Mouse (Mus musculus) left cerebral cortex, adult 11 months (tissue): ENCODE results near the gene Gba2.
"Not testable (repeated sequence)": the region's sequence is repeated elsewhere in the genome, so short reads cannot be mapped to it uniquely, and the experiment has no call there.

Experiments
- DNase-seq: peaks from one replicate; pipeline ENCODE4 v3.0.0; 2022; ENCODE audit warnings: low spot score

The Gba2 gene

DNA sequence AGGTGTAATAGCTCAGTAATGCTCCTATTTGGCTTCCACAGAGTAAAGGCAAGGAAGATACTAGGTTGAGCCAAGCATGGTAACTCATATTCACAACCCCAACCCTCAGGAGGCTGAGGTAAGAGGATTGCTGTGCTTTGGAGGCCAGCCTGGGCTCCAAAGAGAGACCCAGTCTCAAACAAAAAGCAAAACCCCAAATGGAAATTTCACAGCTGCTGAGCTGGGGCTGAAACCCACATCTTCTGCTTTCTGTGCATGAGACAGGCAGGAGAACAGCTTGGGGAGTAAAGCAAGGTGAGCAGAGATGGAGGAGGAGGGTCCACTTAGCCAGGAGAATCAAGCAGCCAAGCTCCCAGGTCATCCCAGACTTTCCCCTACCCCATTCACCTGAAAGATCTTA is 24.8 kb downstream of the Gba2 start:
- no peak for DNase-seq

DNA sequence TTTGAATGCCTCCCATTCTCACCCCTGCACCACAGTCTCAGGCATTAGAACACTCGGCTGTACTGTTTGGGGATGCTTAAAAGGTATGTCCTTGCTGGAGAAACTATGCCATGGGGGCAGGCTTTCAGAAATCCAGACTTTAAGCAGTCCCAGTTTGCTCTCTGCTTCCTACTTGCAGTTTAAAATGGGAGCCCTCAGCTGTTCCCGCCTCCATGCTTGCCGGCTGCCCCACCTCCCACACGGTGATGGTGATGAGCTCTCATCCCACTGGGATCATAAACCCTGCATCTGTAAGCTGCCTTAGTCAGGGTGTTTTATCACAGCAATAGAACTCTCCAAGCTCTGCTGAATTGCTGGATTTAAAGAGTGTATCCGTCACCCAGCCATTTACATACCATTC is 26.2 kb downstream of the Gba2 start:
- DNase-seq: peak; percentile 50

DNA sequence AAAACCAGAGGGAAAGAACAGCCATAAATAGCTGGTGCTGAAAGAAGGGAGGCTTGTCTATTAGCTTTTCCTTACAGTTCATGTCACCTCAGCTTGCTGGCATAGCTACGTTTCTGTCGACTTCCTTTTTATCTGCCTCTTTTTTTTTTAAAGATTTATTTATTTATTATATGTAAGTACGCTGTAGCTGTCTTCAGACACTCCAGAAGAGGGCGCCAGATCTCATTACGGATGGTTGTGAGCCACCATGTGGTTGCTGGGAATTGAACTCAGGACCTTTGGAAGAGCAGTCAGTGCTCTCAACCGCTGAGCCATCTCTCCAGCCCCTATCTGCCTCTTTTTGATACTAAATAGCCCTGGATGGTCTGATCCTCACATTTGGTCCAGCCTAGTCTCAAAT is 26.8 kb downstream of the Gba2 start:
- not testable (repeated sequence) for DNase-seq

DNA sequence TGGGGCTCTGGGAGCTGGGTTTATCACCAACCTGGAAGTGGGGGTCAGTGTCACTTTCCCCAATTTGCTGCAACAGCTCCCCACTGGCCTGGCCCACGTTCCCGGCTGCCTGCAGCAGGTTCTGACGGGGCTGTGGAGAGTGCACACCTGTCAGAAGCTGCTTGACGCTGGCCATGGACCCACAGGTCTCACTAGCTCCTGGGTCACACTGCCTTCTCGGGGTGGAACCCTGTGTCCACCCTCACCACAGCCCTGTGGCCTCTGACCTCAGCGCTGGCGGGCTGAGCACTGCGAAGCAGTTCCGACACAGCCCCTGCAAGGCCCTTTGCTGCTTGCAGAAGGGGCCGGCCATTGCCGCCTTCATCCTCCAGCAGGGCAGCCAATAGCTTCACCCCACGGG is 29.6 kb downstream of the Gba2 start:
- DNase-seq: no peak

DNA sequence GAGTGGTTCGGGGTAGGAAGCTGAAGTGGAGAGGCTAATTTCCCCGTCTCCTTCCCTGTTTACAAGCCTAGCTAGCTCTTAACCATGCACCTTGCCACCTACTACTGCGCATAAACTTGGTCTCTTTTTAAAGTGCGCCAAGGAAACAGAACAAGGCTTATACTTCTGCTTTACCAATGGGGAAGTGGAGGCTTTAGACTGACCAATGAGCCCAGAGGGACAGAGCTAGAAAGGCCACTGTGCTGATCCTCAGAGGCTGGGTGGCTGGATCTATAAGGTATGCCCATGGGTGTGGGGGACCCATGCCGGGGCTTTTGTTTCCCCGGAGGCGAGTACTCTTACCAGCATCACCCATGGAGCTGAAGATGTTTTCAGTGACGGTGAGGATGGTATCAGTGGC is 31.5 kb downstream of the Gba2 start:
- DNase-seq: no peak

DNA sequence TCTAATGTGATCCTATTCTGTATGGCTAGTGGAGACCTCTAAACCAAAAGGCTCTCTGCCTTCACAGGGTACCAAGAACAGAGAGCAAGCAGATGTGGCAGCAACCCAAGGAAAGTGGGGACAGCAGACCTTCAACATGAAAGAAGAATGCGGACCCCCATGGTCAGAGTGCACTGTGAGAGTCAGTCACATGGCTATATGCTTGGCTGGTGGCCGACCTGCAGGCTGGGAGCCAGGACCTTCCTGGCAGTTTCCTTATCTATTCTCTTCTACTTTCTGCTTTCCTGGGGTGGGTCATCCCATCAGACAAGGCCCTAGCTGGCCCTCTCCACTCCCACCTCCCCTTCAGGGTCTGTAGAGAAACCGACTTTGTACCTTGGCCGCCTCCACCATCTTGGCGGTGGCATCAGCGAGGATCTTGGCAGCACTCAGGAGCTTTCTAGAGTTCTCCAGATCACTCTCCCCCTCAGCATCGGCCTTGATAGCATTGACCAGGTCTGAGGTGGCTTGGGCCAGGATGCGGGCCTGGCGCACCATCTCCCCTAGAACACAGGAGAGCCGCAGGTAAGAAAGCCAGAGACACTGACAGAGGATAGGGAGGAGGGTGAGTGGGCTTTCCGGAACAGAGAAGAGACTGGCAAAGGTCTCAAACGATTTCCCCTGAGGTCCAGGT is 32.2 kb downstream of the Gba2 start:
- DNase-seq: no peak

DNA sequence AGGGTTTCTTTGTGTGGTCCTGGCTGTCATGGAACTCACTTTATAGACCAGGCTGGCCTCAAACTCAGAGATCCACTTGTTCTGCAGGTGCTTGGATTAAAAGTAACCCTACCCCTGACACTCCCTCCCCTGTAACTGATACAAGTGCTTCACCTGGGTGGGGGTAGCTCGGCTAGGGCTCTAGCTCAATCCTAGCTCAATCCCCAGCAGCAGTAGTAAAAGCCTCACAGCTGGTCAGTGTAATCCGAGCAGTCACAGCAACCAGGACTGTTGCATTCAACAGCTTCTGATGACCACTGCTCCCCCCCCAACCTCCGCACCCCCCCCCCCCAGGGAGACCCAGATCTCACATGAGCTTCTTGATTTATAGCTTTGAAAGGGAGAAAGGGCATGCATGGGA is 36.6 kb downstream of the Gba2 start:
- DNase-seq: no peak

DNA sequence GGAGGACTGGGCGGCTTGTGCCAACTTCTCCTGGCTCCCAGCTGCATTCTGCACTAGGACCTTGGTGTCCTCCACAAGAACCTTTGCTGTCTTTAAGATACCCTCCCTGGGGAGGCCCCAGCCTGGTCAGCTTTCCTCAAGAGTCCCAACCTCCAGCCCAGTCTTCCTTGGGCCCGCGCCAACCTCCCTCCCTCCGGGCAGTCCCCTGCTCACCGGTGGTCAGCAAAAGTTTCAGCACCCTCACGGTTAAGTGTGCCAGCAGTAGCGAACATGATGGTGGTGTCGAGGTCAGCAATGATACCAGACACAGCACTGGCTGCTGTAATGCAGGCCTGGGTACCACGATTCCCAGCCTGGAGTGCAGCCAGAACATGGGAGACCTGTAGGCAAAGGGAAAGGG is 42.6 kb downstream of the Gba2 start:
- no peak for DNase-seq

DNA sequence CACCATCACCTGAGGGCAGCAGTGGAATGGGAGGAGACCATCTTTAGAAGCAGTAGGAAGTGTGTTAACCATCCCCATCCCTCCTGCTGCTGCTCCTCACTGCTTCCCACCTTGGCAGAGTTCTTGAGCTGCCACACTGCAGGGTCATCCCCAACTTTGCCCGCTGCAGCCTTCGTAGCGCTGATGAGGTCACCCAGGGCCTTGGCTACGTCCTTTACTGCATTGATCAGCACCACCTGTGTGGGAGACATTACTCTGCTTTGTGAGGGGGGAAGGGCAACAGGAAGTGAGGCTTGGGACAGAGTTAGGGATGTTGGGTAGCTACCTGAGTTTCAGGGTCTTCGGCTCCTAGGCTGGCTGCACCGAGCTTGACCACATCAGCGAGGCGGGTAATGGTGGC is 43.0 kb downstream of the Gba2 start:
- no peak for DNase-seq

DNA sequence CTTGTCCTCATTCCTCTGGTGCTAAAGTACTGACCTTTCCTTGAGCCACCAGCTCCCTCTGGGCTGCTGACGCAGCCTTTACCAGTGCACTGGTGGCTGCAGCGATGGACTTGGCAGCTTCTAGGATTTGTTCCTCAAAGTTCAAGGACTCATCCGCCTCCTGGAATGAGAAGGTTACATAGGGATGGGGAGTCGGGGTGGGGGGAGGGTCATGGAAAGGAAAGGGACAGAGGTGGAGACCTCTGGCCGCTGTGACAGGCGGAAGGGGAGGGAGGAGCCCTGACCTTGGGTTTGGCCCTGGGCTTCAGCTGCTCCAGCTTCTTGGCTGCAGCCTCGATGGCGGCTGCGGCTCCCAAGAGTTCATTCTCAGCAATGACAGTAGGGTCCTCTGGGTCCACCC is 45.4 kb downstream of the Gba2 start:
- no peak for DNase-seq

DNA sequence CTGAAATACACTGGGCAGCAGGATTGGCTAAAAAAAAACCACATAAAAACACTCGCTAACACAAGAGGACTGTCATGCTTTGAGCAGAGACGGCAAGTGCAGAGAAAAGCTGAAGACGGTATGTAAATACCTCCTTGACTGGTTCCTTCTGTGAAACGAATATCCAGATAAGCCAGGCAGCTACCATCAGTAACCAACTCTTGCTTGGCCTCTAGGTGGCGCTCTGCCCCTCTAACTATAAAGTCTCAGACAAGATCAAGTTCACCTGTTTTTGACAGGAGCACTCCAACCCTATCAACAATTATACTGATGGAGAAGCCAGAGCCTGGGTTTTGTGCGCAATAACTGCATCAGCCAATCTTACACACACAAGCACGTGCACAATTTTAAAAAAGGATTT is 48.1 kb downstream of the Gba2 start:
- DNase-seq: peak; percentile 67

DNA sequence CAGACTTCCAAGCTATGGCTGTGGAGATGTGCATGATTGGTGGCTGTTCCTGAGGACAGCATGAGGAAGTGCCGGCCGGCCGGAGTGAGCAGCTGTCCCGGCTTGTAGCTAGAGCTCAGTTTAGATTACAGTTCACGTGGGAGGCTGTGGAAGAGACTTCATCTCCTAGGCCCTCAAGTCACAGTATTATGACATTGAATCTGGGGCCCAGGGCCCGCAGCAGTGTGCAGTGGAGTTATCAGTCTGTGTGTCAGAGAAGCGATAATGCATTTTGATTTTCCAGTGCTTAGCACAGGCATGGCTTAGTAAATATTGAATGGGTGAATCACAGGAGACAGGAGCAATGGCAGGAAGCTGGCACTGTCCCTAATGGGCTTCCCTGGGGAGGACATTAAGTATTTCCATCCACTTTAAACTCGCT is 48.6 kb downstream of the Gba2 start:
- no peak for DNase-seq

DNA sequence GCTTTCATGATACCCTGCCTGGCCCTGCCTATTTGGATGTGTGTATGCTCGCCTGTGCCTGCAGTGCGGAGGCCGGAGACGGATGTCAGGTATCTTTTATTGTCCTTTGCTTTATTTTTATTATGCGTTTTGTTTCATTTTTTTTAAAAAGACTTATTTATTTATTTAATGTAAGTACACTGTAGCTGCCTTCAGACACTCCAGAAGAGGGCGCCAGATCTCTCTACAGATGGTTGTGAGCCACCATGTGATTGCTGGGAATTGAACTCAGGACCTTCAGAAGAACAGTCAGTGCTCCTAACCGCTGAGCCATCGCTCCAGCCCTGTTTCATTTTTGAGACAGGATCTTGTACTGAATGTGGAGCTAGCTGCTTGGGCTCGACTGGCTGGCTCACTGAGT is 50.2 kb downstream of the Gba2 start:
- no peak for DNase-seq

DNA sequence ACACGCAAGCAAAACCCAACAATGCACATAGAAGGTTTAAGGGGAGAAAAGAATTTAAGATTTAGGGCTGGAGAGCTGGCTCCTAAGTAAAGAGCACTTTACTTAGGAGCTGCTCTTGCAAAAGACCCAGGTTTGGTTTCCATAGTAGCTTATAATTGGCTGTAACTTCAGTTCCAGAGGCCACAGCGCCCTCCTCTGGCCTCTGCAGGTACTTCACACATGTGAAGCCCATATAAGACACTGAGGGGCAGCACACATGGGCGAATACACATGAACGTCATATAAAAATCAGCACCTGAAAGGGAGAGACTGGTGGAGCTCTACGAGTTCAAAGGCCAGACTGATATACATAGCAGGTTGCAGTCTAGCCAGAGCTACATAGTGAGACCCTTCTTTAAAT is 50.8 kb downstream of the Gba2 start:
- no peak for DNase-seq

DNA sequence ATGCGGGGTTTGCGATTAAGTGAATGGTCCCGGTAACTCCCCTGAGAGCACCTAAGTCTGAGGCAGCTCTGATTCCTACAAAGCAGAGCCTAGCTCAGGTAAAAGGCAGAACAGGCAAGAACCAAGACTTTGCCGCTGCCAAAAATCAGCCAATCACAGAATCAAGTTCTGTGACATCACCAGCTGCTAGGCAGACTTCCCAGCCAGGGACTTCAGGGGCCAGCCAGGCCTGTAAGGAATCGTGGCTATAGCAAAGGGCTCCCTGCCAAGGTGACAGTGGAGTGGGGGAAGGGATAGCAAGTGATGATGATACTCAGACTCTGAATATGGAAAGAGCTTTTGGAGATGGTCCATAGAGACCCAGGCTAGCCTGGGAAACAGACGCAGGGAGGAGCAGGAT is 58.7 kb downstream of the Gba2 start:
- peak; percentile 65 for DNase-seq

DNA sequence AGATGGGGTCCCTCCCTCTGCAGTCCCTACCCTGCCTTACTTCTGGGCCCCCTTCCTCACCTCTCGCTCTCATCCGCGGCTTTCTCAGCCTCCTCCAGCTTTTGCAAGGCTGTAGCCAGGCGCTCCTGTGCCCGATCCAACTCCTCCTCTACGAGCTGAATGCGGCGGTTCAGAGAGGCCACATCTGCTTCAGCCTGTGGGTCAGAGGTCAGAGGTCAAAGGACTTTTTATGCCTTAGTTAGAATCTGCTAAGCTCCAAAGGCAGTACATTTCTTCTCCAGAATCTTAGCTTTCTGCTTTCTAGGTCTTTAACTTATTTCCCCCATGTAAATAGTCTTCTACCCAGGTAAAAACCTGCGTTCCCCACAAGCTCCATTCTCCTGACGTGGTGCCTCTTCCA is 59.1 kb downstream of the Gba2 start:
- no peak for DNase-seq
